Mouse (Mus musculus) hindbrain, embryonic 13.5 days (tissue): Measurements from ENCODE around the gene Vmn1r178. TPM values are rescaled to one million over a fixed set of nuclear protein-coding genes. Genes with fewer than 3 reads are reported as not detected.
"Not testable (repeated sequence)": the region's sequence is repeated elsewhere in the genome, so short reads cannot be mapped to it uniquely, and the experiment has no call there.

Source experiments
- ATAC-seq: fragments of 200-750 bp; cut with Nextera tagmentation; 2 replicates; pipeline ENCODE4 v1.8.0; 2017; ENCODE audit warnings: moderate TSS enrichment; ENCODE audit not compliant: low FRiP score
- H3K27ac ChIP-seq: fragments of 300-500 bp; sonication (generic); 2 replicates; pipeline ENCODE4 v1.5.1; 2015; ENCODE audit warnings: inconsistent platforms, mild to moderate bottlenecking, moderate library complexity
- H3K27me3 ChIP-seq: fragments of 300-500 bp; sonication (generic); 2 replicates; pipeline ENCODE4 v1.6.1; 2015; ENCODE audit warnings: mild to moderate bottlenecking, inconsistent platforms
- H3K36me3 ChIP-seq: fragments of 300-500 bp; sonication (generic); 2 replicates; pipeline ENCODE4 v1.6.1; 2015; ENCODE audit warnings: mild to moderate bottlenecking, inconsistent platforms
- H3K4me1 ChIP-seq: fragments of 300-500 bp; sonication (generic); replicated peaks from 2 replicates; pipeline ENCODE4 v1.6.1; 2015; ENCODE audit warnings: inconsistent platforms
- H3K4me2 ChIP-seq: fragments of 300-500 bp; sonication (generic); 2 replicates; pipeline ENCODE4 v1.6.1; 2015; ENCODE audit warnings: inconsistent platforms, mild to moderate bottlenecking, moderate library complexity
- H3K4me3 ChIP-seq: fragments of 300-500 bp; sonication (generic); 2 replicates; pipeline ENCODE4 v1.5.1; 2015; ENCODE audit warnings: mild to moderate bottlenecking, inconsistent platforms
- H3K9ac ChIP-seq: fragments of 300-500 bp; sonication (generic); 2 replicates; pipeline ENCODE4 v1.6.1; 2015; ENCODE audit warnings: mild to moderate bottlenecking, inconsistent platforms
- H3K9me3 ChIP-seq: fragments of 300-500 bp; sonication (generic); 2 replicates; pipeline ENCODE4 v1.6.1; 2016; ENCODE audit warnings: inconsistent platforms
- WGBS: fragments of 180-500 bp; shearing (Covaris S2); methylation state at CpG from one replicate; pipeline ENCODE4 v1.1.7; 2015; 5-methylcytosine and 5-hydroxymethylcytosine counted together
- polyA plus RNA-seq: library from polyadenylated mRNA; unstranded; fragments of >200 nt; fragmentation: Nextera tagmentation; extraction: Ambion mirVana; gene quantifications from 2 replicates; pipeline ENCODE4 v1.2.1, GENCODE M21; 2015

The Vmn1r178 gene
- polyA plus RNA-seq = not detected in 2 replicates

DNA sequence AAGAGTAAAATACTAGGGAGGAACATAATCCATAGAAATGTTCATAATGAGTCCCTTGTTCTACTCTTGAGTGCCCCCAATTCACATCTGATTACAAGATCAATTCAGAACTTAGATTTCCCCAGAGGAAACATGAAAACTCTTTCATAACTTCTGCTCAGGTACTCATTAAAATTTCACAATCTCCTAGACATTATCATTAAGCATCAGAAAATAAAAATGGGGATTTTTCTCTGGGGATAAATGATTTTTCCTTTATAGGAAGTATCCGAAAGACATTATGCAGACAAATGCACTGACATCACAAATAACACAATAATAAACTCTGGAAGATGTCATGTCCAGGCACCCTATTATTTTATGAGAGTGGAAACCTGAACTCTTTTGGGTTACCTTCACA, at the start of gene Vmn1r178:
Gene Vmn1r178 (plus strand): TSS at position 301 of the 400 bp plus-strand sequence.
- H3K4me2 ChIP-seq = no peak within 1 kb of the TSS
- no peak within 1 kb of the TSS for H3K4me3 ChIP-seq
- H3K9me3 ChIP-seq = peaks cover 25% of the 10 kb centered on the region
- ATAC-seq = no peak
- no peaks in the 10 kb centered on the region for H3K36me3 ChIP-seq
- H3K4me1 ChIP-seq = no peaks in the 10 kb centered on the region
- H3K27me3 ChIP-seq = no peaks in the 10 kb centered on the region
- no peak within 1 kb of the TSS for H3K27ac ChIP-seq
- WGBS = 85% methylated on average over 1 of the region's 1 CpGs
- no peak within 1 kb of the TSS for H3K9ac ChIP-seq

DNA sequence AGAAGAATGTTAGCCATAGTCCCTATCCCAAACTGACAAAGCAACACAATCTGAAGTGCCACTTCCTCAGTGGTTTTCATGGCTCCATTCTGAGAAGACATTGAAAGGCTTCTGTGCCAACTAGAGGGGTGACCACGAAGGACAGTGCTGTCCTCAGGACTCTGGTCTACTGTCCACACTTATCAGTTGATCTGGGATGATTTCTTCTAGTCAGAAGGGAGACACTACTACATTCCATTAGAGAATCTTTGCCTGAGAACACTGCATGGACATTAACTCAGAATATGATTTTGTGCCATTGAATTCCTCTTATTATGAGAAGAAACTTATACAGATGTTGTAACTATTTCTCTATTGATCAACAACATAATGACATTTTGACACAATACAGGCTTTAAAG, 25.5 kb upstream of the Vmn1r178 start, which contains the start of gene Vmn1r177:
Gene Vmn1r177 (minus strand): TSS at position 101 of the 400 bp plus-strand sequence.
- H3K9me3 ChIP-seq, H3K4me1 ChIP-seq, H3K4me3 ChIP-seq, H3K27ac ChIP-seq, H3K9ac ChIP-seq, H3K36me3 ChIP-seq, ATAC-seq, H3K4me2 ChIP-seq, H3K27me3 ChIP-seq: not testable (repeated sequence)
- WGBS = 8% methylated on average over 1 of the region's 1 CpGs

DNA sequence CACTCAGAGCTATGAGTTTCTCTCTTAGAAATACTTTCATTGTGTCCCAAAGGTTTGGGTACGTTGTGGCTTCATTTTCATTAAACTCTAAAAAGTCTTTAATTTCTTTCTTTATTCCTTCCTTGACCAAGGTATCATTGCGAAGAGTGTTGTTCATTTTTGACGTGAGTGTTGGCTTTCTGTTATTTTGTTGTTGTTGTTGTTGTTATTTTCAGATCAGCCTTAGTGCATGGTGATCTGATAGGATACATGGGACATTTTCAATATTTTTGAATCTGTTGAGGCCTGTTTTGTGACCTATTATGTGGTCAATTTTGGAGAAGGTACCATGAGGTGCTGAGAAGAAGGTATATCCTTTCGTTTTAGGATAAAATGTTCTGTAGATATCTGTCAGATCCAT, 14.9 kb upstream of the Vmn1r178 start:
- H3K27ac ChIP-seq, ATAC-seq, H3K27me3 ChIP-seq, H3K9me3 ChIP-seq, H3K4me2 ChIP-seq, H3K4me1 ChIP-seq, H3K36me3 ChIP-seq, H3K9ac ChIP-seq, H3K4me3 ChIP-seq: not testable (repeated sequence)
- WGBS = 76% methylated on average over 4 of the region's 4 CpGs

DNA sequence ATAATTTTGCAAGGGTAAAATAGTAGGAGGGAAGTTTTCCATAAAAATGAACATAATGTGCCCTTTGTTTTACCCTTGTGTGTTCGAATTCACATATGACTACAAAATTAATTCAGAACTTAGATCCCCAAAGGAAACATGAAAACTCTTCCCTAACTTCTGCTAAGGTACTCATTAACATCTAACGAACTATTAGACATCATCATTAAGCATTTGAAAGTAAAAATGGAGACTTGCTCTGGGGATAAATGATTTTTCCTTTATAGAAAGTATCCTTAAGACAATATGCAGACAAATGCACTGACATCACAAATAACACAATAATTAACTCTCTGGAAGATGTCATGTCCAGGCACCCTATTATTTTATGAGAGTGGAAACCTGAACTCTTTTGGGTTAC, 34.9 kb downstream of the Vmn1r178 start, which contains the start of gene Vmn1r179:
Gene Vmn1r179 (plus strand): TSS at position 301 of the 400 bp plus-strand sequence.
- no peaks in the 10 kb centered on the region for H3K4me1 ChIP-seq
- 58% methylated on average over 2 of the region's 2 CpGs for WGBS
- no peaks in the 10 kb centered on the region for H3K27me3 ChIP-seq
- H3K36me3 ChIP-seq = no peaks in the 10 kb centered on the region
- H3K27ac ChIP-seq = no peak within 1 kb of the TSS
- ATAC-seq = no peak
- H3K4me3 ChIP-seq = no peak within 1 kb of the TSS
- H3K9me3 ChIP-seq = peaks cover 31% of the 10 kb centered on the region
- H3K4me2 ChIP-seq = no peak within 1 kb of the TSS
- H3K9ac ChIP-seq = no peak within 1 kb of the TSS

Other genes with a start within 250 kb of the Vmn1r178 start
- gene Vmn1r172, start 233.7 kb upstream of the Vmn1r178 start, polyA plus RNA-seq = not detected in 2 replicates
- gene Vmn1r173, start 191.3 kb upstream of the Vmn1r178 start, polyA plus RNA-seq = not detected in 2 replicates
- gene Vmn1r174, start 139.7 kb upstream of the Vmn1r178 start, polyA plus RNA-seq = not detected in 2 replicates
- gene Vmn1r175, start 81.4 kb upstream of the Vmn1r178 start, polyA plus RNA-seq = not detected in 2 replicates
- gene Vmn1r176, start 54.6 kb upstream of the Vmn1r178 start, polyA plus RNA-seq = not detected in 2 replicates
- not detected in 2 replicates for gene Vmn1r177, start 25.6 kb upstream of the Vmn1r178 start, polyA plus RNA-seq
- gene Vmn1r179, start 35.0 kb downstream of the Vmn1r178 start, polyA plus RNA-seq = not detected in 2 replicates
- gene Vmn1r180, start 58.6 kb downstream of the Vmn1r178 start, polyA plus RNA-seq = not detected in 2 replicates
- gene Vmn1r181, start 82.6 kb downstream of the Vmn1r178 start, polyA plus RNA-seq = not detected in 2 replicates
- not detected in 2 replicates for gene V1rd19, start 109.7 kb downstream of the Vmn1r178 start, polyA plus RNA-seq
- gene Vmn1r183, start 161.2 kb downstream of the Vmn1r178 start, polyA plus RNA-seq = not detected in 2 replicates
- gene Zfp180, start 189.9 kb downstream of the Vmn1r178 start, polyA plus RNA-seq = 31.9 and 32.1 TPM in 2 replicates
- 10.2 and 12.4 TPM in 2 replicates for gene Zfp112, start 220.3 kb downstream of the Vmn1r178 start, polyA plus RNA-seq
- gene Zfp235, start 242.2 kb downstream of the Vmn1r178 start, polyA plus RNA-seq = 20.0 and 20.8 TPM in 2 replicates